Comparison of ENCODE assay signal across 8 mouse cellular contexts in the genomic region with DNA sequence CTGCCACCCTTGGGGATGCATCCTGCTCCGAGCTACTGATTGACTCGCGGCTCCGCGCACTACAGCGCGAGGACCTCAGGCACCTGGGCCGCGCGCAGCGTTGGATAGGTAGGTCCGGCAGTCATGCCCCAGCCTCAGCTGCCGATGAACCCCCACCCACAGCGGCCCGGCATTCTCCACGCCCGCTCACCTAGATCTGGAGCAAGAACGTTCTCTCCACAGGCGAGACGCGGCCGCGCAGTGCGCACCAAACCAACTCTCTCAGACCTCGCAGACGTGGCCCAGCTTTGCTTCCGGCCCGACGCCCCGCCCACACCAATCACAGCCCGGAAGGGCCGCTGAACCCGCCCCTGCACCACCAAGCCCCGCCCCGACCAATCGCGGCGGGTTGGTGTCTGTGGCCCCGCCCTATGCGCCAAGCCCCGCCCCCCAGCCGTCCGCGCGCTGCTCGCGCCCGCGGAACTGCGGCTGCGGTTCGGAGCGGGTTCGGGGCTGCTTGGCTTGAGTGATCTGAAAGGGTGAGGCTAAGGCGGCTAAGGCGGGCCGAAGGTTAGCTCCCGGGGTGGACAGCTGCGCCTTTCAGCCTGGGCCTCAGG. TPM values are rescaled to one million over a fixed set of nuclear protein-coding genes. Genes with fewer than 3 reads are reported as not detected.
DNase-seq lines count a peak whose midpoint lies in the region; ATAC-seq and TF ChIP-seq lines count a peak whose summit lies in the region.

A gene (minus strand): TSS at position 303 of the 596 bp plus-strand sequence.
A gene (plus strand): TSS at position 452 of the 596 bp plus-strand sequence.

- H3K27me3 ChIP-seq in embryonic facial prominence, embryonic 13.5 days, result no peaks in the 10 kb centered on the region
- no peaks in the 10 kb centered on the region for H3K27me3 ChIP-seq in limb, embryonic 14.5 days (ENCODE audit: control insufficient read depth, insufficient read depth, low read length)
- no peaks in the 10 kb centered on the region for H3K27me3 ChIP-seq in midbrain, postnatal 0 days (ENCODE audit: insufficient read depth, low read length)

- peak within 1 kb of the TSS; percentile 78 for H3K27ac ChIP-seq in embryonic facial prominence, embryonic 13.5 days
- 0 out of 2 replicates have a peak within 1 kb of the TSS, but pooled peaks have one; percentile 33 for H3K27ac ChIP-seq in limb, embryonic 14.5 days (replicated peaks; ENCODE audit: low read depth, low read length)
- peak within 1 kb of the TSS; percentile 70 for H3K27ac ChIP-seq in midbrain, postnatal 0 days (ENCODE audit: low read depth, low read length)

- H3K9me3 ChIP-seq in embryonic facial prominence, embryonic 13.5 days, result no peaks in the 10 kb centered on the region
- H3K9me3 ChIP-seq in limb, embryonic 14.5 days (ENCODE audit: control insufficient read depth, low read length), result no peaks in the 10 kb centered on the region
- H3K9me3 ChIP-seq in midbrain, postnatal 0 days (ENCODE audit: low read length), result no peaks in the 10 kb centered on the region

- under 1% methylated on average over 59 of the region's 59 CpGs for WGBS in embryonic facial prominence, embryonic 13.5 days
- 0% methylated on average over 38 of the region's 59 CpGs for WGBS in limb, embryonic 14.5 days
- WGBS in midbrain, postnatal 0 days, result under 1% methylated on average over 59 of the region's 59 CpGs

- H3K36me3 ChIP-seq in embryonic facial prominence, embryonic 13.5 days, result peaks cover 16% of the 10 kb centered on the region
- peaks cover 22% of the 10 kb centered on the region for H3K36me3 ChIP-seq in limb, embryonic 14.5 days (ENCODE audit: control insufficient read depth, insufficient read depth, low read length)
- H3K36me3 ChIP-seq in midbrain, postnatal 0 days (ENCODE audit: insufficient read depth, low read length), result peaks cover 4% of the 10 kb centered on the region

- H3K4me1 ChIP-seq in embryonic facial prominence, embryonic 13.5 days, result peaks cover 20% of the 10 kb centered on the region
- peaks cover 8% of the 10 kb centered on the region for H3K4me1 ChIP-seq in limb, embryonic 14.5 days (ENCODE audit: control insufficient read depth, insufficient read depth, low read length)
- H3K4me1 ChIP-seq in midbrain, postnatal 0 days (ENCODE audit: insufficient read depth, low read length), result peaks cover 7% of the 10 kb centered on the region; the same call in 1 of the 2 replicates

- H3K4me3 ChIP-seq in embryonic facial prominence, embryonic 13.5 days, result peak within 1 kb of the TSS; percentile 76
- H3K4me3 ChIP-seq in limb, embryonic 14.5 days (replicated peaks; ENCODE audit: low read length), result peak within 1 kb of the TSS; percentile 71
- H3K4me3 ChIP-seq in midbrain, postnatal 0 days (ENCODE audit: low read depth, low read length), result peak within 1 kb of the TSS; percentile 73

- TF ChIP-seq CTCF in midbrain, postnatal 0 days (IDR thresholded peaks at IDR 0.05), result no peak

- DNase-seq in 3134 (ENCODE audit: extremely low read depth, insufficient read length, low spot score), result peak; percentile 90
- peak; percentile 98 to 99 for DNase-seq in adrenal gland, postnatal 36 days
- peak; percentile 92 for DNase-seq in heart, adult 8-10 months (ENCODE audit: low spot score)
- peak; percentile 96 for DNase-seq in kidney, adult 9 months
- DNase-seq in limb, embryonic 14.5 days (ENCODE audit: low spot score), result peak; percentile 93
- DNase-seq in midbrain, postnatal 0 days (ENCODE audit: low spot score), result peak; percentile 97
- DNase-seq in spleen, postnatal 14 days (ENCODE audit: low spot score in 2 of 2), result peak; percentile 90 to 93

- H3K9ac ChIP-seq in embryonic facial prominence, embryonic 13.5 days, result peak within 1 kb of the TSS; percentile 84
- peak within 1 kb of the TSS; percentile 70 for H3K9ac ChIP-seq in limb, embryonic 14.5 days (ENCODE audit: low read depth, low read length, severe bottlenecking)
- peak within 1 kb of the TSS; percentile 86 for H3K9ac ChIP-seq in midbrain, postnatal 0 days (replicated peaks; ENCODE audit: low read length, poor library complexity, severe bottlenecking)

- ATAC-seq in embryonic facial prominence, embryonic 13.5 days (ENCODE audit: insufficient number of reproducible peaks, insufficient read depth, low FRiP score, low TSS enrichment, low read depth), result peak; percentile 98
- ATAC-seq in limb, embryonic 14.5 days (ENCODE audit: low FRiP score, low read depth), result peak; percentile 98
- ATAC-seq in midbrain, postnatal 0 days (ENCODE audit: low FRiP score), result peak; percentile 97

- peak; percentile 73; the same call in 1 of the 2 replicates for TF ChIP-seq POLR2A in limb, embryonic 14.5 days (IDR thresholded peaks at IDR 0.05; ENCODE audit: borderline replicate concordance, extremely low read depth, insufficient read depth, insufficient read length)

- H3K4me2 ChIP-seq in embryonic facial prominence, embryonic 13.5 days, result peak within 1 kb of the TSS; percentile 99
- peak within 1 kb of the TSS; percentile 97 for H3K4me2 ChIP-seq in limb, embryonic 14.5 days (replicated peaks; ENCODE audit: low read depth, low read length, severe bottlenecking)
- H3K4me2 ChIP-seq in midbrain, postnatal 0 days (ENCODE audit: low read depth, low read length, poor library complexity, severe bottlenecking), result peak within 1 kb of the TSS; percentile 98

RNA-seq across cellular contexts. Expression of the first gene that starts in this region (rescaled TPM):
- 10 to 100 TPM; 27.8 to 46.9 TPM for total RNA-seq in adrenal gland, postnatal 36 days (2021)
- 39.2 and 42.1 TPM in 2 replicates for polyA plus RNA-seq in embryonic facial prominence, embryonic 13.5 days (2015; fragmentation: Nextera tagmentation; extraction: Ambion mirVana)
- total RNA-seq in heart, adult 8-10 months (2022), result 1 to 10 TPM; 5.9 to 8.5 (median 7.0) TPM
- 19.6 and 23.1 TPM in 2 replicates for polyA plus RNA-seq in limb, embryonic 14.5 days (2012; rRNA removed)
- polyA plus RNA-seq in limb, embryonic 14.5 days (2014; fragmentation: Nextera tagmentation; extraction: Ambion mirVana), result 33.6 and 37.9 TPM in 2 replicates
- total RNA-seq in midbrain, postnatal 0 days (2014; rRNA removed), result 19.3 and 20.9 TPM in 2 replicates
- polyA plus RNA-seq in midbrain, postnatal 0 days (2015; fragmentation: Nextera tagmentation; extraction: Ambion mirVana), result 25.1 and 25.5 TPM in 2 replicates

RNA-seq across cellular contexts. Expression of the second gene that starts in this region (rescaled TPM):
- total RNA-seq in adrenal gland, postnatal 36 days (2021), result 10 to 100 TPM in 1 of 2 experiments, 1 to 10 TPM in 1; 3.3 to 16.4 TPM
- polyA plus RNA-seq in embryonic facial prominence, embryonic 13.5 days (2015; fragmentation: Nextera tagmentation; extraction: Ambion mirVana), result 3.4 and 4.6 TPM in 2 replicates
- total RNA-seq in heart, adult 8-10 months (2022), result under 1 TPM; 0.57 to 0.97 (median 0.64) TPM
- polyA plus RNA-seq in limb, embryonic 14.5 days (2012; rRNA removed), result 1.7 and 2.2 TPM in 2 replicates
- 3.5 and 4.5 TPM in 2 replicates for polyA plus RNA-seq in limb, embryonic 14.5 days (2014; fragmentation: Nextera tagmentation; extraction: Ambion mirVana)
- 30.4 and 38.7 TPM in 2 replicates for total RNA-seq in midbrain, postnatal 0 days (2014; rRNA removed)
- 75.0 and 75.5 TPM in 2 replicates for polyA plus RNA-seq in midbrain, postnatal 0 days (2015; fragmentation: Nextera tagmentation; extraction: Ambion mirVana)

Comparison
In these comparisons a context has a peak if more than half of its experiments do, and no peak if none do; other contexts are left out.
1. Peak in every context shown above with its lines: DNase-seq, ATAC-seq, H3K4me3 ChIP-seq and H3K27ac ChIP-seq.
2. RNA of the second gene that starts in this region (polyA plus RNA-seq): 75.0 to 75.5 TPM in midbrain, postnatal 0 days; 3.4 to 4.6 TPM in embryonic facial prominence, embryonic 13.5 days and 1.7 to 4.5 TPM in limb, embryonic 14.5 days; every median in the first group is over 10 times any median in the second.